Mouse (Mus musculus) thymus, adult 2 months (tissue): ENCODE measurements at regions not wholly inside any gene's neighbourhood (a gene's known extent, or its start where the extent isn't known, plus 50 kb on each side); places are given as distances from the start of the nearest gene placed in this dataset.

ENCODE experiments used
- CTCF ChIP-seq: fragments of 200-500 bp; IDR thresholded peaks from 2 replicates; pipeline ENCODE4 v1.5.1; 2012; ENCODE audit warnings: mild to moderate bottlenecking, control low read depth, low read length, moderate library complexity, borderline replicate concordance; ENCODE audit not compliant: control insufficient read depth, poor library complexity, insufficient read depth; ENCODE audit errors: extremely low read depth
- POLR2A ChIP-seq: fragments of 200-500 bp; IDR thresholded peaks from 2 replicates; pipeline ENCODE4 v1.6.1; 2012; ENCODE audit warnings: mild to moderate bottlenecking, low read length, control low read depth, moderate library complexity; ENCODE audit not compliant: control insufficient read depth, poor library complexity, insufficient read depth; ENCODE audit errors: extremely low read depth

- no peak for TF ChIP-seq CTCF
- TF ChIP-seq POLR2A: no peak
These were observed 792.7 kb upstream of the Map3k7 start for GRCm38 (mm10) chr4:31171190-31171589.
